Mouse (Mus musculus) G1E (cell line): ENCODE results near the gene Lifr. TPM values are rescaled to one million over a fixed set of nuclear protein-coding genes. Genes with fewer than 3 reads are reported as not detected.

Source experiments
- ATAC-seq: 2 replicates; pipeline ENCODE4 v1.8.0; 2016; ENCODE audit warnings: mild to moderate bottlenecking; ENCODE audit not compliant: insufficient number of reproducible peaks, poor library complexity, low FRiP score, severe bottlenecking; ENCODE audit errors: extremely low read depth
- DNase-seq: peaks from one replicate; pipeline ENCODE4 v3.0.0; 2012; ENCODE audit warnings: low spot score
- H3K27me3 ChIP-seq: 2 replicates; pipeline ENCODE4 v1.6.1; 2012; ENCODE audit warnings: mild to moderate bottlenecking, low read length, inconsistent platforms; ENCODE audit not compliant: insufficient read depth
- H3K36me3 ChIP-seq: replicated peaks from 2 replicates; pipeline ENCODE3; 2012; ENCODE audit warnings: mild to moderate bottlenecking, inconsistent platforms
- H3K4me1 ChIP-seq: 2 replicates; pipeline ENCODE4 v1.6.1; 2012; ENCODE audit warnings: low read depth, low read length, inconsistent platforms, mixed read lengths; ENCODE audit not compliant: insufficient read depth
- H3K4me3 ChIP-seq: 2 replicates; pipeline ENCODE4 v1.5.1; 2012; ENCODE audit warnings: low read depth, mild to moderate bottlenecking, inconsistent platforms, low read length, moderate library complexity, mixed read lengths
- H3K9me3 ChIP-seq: replicated peaks from 2 replicates; pipeline ENCODE4 v1.6.1; 2012; ENCODE audit warnings: inconsistent platforms
- CTCF ChIP-seq: IDR thresholded peaks from 2 replicates; pipeline ENCODE4 v1.5.1; 2012; ENCODE audit warnings: low read depth, low read length, inconsistent platforms, mixed read lengths
- GATA1 ChIP-seq: IDR thresholded peaks from 2 replicates; pipeline ENCODE4 v1.6.1; 2012; ENCODE audit warnings: borderline replicate concordance, low read length, inconsistent platforms, mixed read lengths
- GATA2 ChIP-seq: IDR thresholded peaks from 2 replicates; pipeline ENCODE4 v1.6.1; 2012; ENCODE audit warnings: low read depth, low read length, inconsistent platforms, borderline replicate concordance
- POLR2AphosphoS5 ChIP-seq: IDR thresholded peaks from 2 replicates; pipeline ENCODE4 v1.6.1; 2012; ENCODE audit warnings: low read depth, low read length, inconsistent platforms; ENCODE audit not compliant: insufficient replicate concordance
- TAL1 ChIP-seq: conservative IDR thresholded peaks from 2 replicates; pipeline ENCODE4 v1.6.1; 2012; ENCODE audit warnings: low read depth, low read length, inconsistent platforms, mixed read lengths
- polyA plus RNA-seq: library from polyadenylated mRNA; stranded (reverse); fragments of >175 nt; gene quantifications from 2 replicates; pipeline ENCODE4 v1.2.3, GENCODE M21; 2012
- total RNA-seq, 2 experiments: library from RNA; stranded (forward) in 1 of 2; stranded (reverse) in 1 of 2; fragments of 200-1000 nt in 1 of 2; fragments of >200 nt in 1 of 2; fragmentation: Nextera tagmentation in 1 of 2; gene quantifications; 2 replicates each; pipeline ENCODE4 v1.2.3; 2014 to 2017

Gene Lifr
- total and polyA plus RNA-seq, 3 experiments, result 0.11 TPM; not detected in 2

- H3K4me1 ChIP-seq, result no peaks in the 10 kb centered on the region
- no peaks in the 10 kb centered on the region for H3K36me3 ChIP-seq
- H3K27me3 ChIP-seq, result peaks cover 11% of the 10 kb centered on the region
- no peak overlapping the region for H3K4me3 ChIP-seq
- DNase-seq (no peak), ATAC-seq (no peak)
- H3K9me3 ChIP-seq, result no peaks in the 10 kb centered on the region
- TF ChIP-seq POLR2AphosphoS5 (no peak), GATA1 (no peak), TAL1 (no peak), CTCF (no peak), GATA2 (no peak)
These were observed 48.1 kb downstream of the Lifr start for GRCm38 (mm10) chr15:7138471-7138870.

- H3K9me3 ChIP-seq, result no peaks in the 10 kb centered on the region
- H3K27me3 ChIP-seq, result peaks cover 15% of the 10 kb centered on the region
- no peaks in the 10 kb centered on the region for H3K36me3 ChIP-seq
- no peaks in the 10 kb centered on the region for H3K4me1 ChIP-seq
- no peak overlapping the region for H3K4me3 ChIP-seq
- DNase-seq, result no peak
- no peak for ATAC-seq
- TF ChIP-seq POLR2AphosphoS5, result no peak
- TF ChIP-seq TAL1, result no peak
These were observed 49.9 kb downstream of the Lifr start for GRCm38 (mm10) chr15:7140322-7140721.

GRCm38 (mm10) chr15:7141246-7141645 lies 50.8 kb downstream of the Lifr start:
- Histone ChIP-seq H3K4me3 (no peak overlapping the region), H3K27me3 (peaks cover 15% of the 10 kb centered on the region), H3K9me3 (no peaks in the 10 kb centered on the region), H3K4me1 (no peaks in the 10 kb centered on the region), H3K36me3 (no peaks in the 10 kb centered on the region)
- DNase-seq (no peak), ATAC-seq (no peak)
- TF ChIP-seq GATA1, result no peak
- no peak for TF ChIP-seq TAL1
- no peak for TF ChIP-seq GATA2
- TF ChIP-seq CTCF, result no peak
- TF ChIP-seq POLR2AphosphoS5, result no peak

- Histone ChIP-seq H3K4me1 (no peaks in the 10 kb centered on the region), H3K4me3 (no peak overlapping the region), H3K36me3 (no peaks in the 10 kb centered on the region), H3K9me3 (no peaks in the 10 kb centered on the region), H3K27me3 (peaks cover 10% of the 10 kb centered on the region; the same call in 1 of the 2 replicates)
- DNase-seq (no peak), ATAC-seq (no peak)
- TF ChIP-seq GATA1, result no peak
- no peak for TF ChIP-seq TAL1
- TF ChIP-seq POLR2AphosphoS5, result no peak
- TF ChIP-seq GATA2, result no peak
These were observed 53.3 kb downstream of the Lifr start for GRCm38 (mm10) chr15:7143689-7144170.

GRCm38 (mm10) chr15:7144542-7144941 lies 54.1 kb downstream of the Lifr start:
- TF ChIP-seq TAL1 (no peak), GATA2 (no peak), POLR2AphosphoS5 (no peak), GATA1 (no peak), CTCF (no peak)

GRCm38 (mm10) chr15:7144942-7145341 lies 54.5 kb downstream of the Lifr start:
- no peak for TF ChIP-seq TAL1
- no peak for TF ChIP-seq GATA2
- TF ChIP-seq POLR2AphosphoS5, result no peak
- no peak for TF ChIP-seq CTCF
- no peak for TF ChIP-seq GATA1
- no peak for ATAC-seq

More at GRCm38 (mm10) chr15:7144542-7144941, 54.1 kb downstream of the Lifr start:
- no peaks in the 10 kb centered on the region for H3K4me1 ChIP-seq
- peaks cover 10% of the 10 kb centered on the region; the same call in 1 of the 2 replicates for H3K27me3 ChIP-seq
- no peaks in the 10 kb centered on the region for H3K9me3 ChIP-seq
- ATAC-seq (no peak), DNase-seq (no peak)
- H3K4me3 ChIP-seq, result no peak overlapping the region
- no peaks in the 10 kb centered on the region for H3K36me3 ChIP-seq

GRCm38 (mm10) chr15:7145555-7145954 lies 55.1 kb downstream of the Lifr start:
- Histone ChIP-seq H3K36me3 (no peaks in the 10 kb centered on the region), H3K4me3 (no peak overlapping the region), H3K4me1 (no peaks in the 10 kb centered on the region), H3K9me3 (no peaks in the 10 kb centered on the region), H3K27me3 (peaks cover 10% of the 10 kb centered on the region; the same call in 1 of the 2 replicates)
- TF ChIP-seq CTCF (no peak), POLR2AphosphoS5 (no peak), GATA2 (no peak), TAL1 (no peak), GATA1 (no peak)
- DNase-seq, result no peak
- ATAC-seq, result no peak

More at GRCm38 (mm10) chr15:7144942-7145341, 54.5 kb downstream of the Lifr start:
- H3K36me3 ChIP-seq, result no peaks in the 10 kb centered on the region
- no peaks in the 10 kb centered on the region for H3K4me1 ChIP-seq
- H3K9me3 ChIP-seq, result no peaks in the 10 kb centered on the region
- no peak for DNase-seq
- H3K27me3 ChIP-seq, result peaks cover 10% of the 10 kb centered on the region; the same call in 1 of the 2 replicates
- H3K4me3 ChIP-seq, result no peak overlapping the region
